Mouse (Mus musculus): ENCODE measurements around the gene Kcna2. TPM values are rescaled to one million over a fixed set of nuclear protein-coding genes. Genes with fewer than 3 reads are reported as not detected.
A peak's percentile ranks its signal among the peaks of the same experiment; 100 is the strongest.

Gene Kcna2
- polyA plus RNA-seq, 1 experiment: 73.3 TPM

- 90% methylated on average over 6 of the region's 6 CpGs for WGBS
- TF ChIP-seq CTCF (IDR thresholded peaks at IDR 0.05; ENCODE audit: borderline replicate concordance, insufficient read depth, low read depth, low read length) (no peak), POLR2A (IDR thresholded peaks at IDR 0.05; ENCODE audit: borderline replicate concordance, insufficient read depth, low read length) (no peak)
- DNase-seq: no peak
Measured at GRCm38 (mm10) chr3:107131846-107132245, 30.9 kb downstream of the Kcna2 start.

GRCm38 (mm10) chr3:107132651-107133050, 31.7 kb downstream of the Kcna2 start:
- TF ChIP-seq POLR2A (IDR thresholded peaks at IDR 0.05; ENCODE audit: borderline replicate concordance, insufficient read depth, low read length) (no peak), CTCF (IDR thresholded peaks at IDR 0.05; ENCODE audit: borderline replicate concordance, insufficient read depth, low read depth, low read length) (no peak)
- DNase-seq: no peak
- no peak overlapping the region for H3K4me3 ChIP-seq (replicated peaks; ENCODE audit: insufficient read depth, low read depth, low read length)
- H3K27me3 ChIP-seq (ENCODE audit: control insufficient read depth, insufficient read depth, low read length): no peaks in the 10 kb centered on the region
- H3K27ac ChIP-seq (ENCODE audit: insufficient read depth, low read length): no peak overlapping the region
- 93% methylated on average over 6 of the region's 6 CpGs for WGBS
- peaks cover 12% of the 10 kb centered on the region for H3K4me1 ChIP-seq (ENCODE audit: control insufficient read depth, insufficient read depth, low read length)

More at GRCm38 (mm10) chr3:107131846-107132245, 30.9 kb downstream of the Kcna2 start:
- Histone ChIP-seq H3K27me3 (ENCODE audit: control insufficient read depth, insufficient read depth, low read length) (no peaks in the 10 kb centered on the region), H3K4me1 (ENCODE audit: control insufficient read depth, insufficient read depth, low read length) (peaks cover 12% of the 10 kb centered on the region), H3K27ac (ENCODE audit: insufficient read depth, low read length) (no peak overlapping the region), H3K4me3 (replicated peaks; ENCODE audit: insufficient read depth, low read depth, low read length) (no peak overlapping the region)

GRCm38 (mm10) chr3:107134457-107134856, 33.5 kb downstream of the Kcna2 start:
- no peak overlapping the region for H3K4me3 ChIP-seq (replicated peaks; ENCODE audit: insufficient read depth, low read depth, low read length)
- peaks cover 10% of the 10 kb centered on the region for H3K4me1 ChIP-seq (ENCODE audit: control insufficient read depth, insufficient read depth, low read length)
- no peaks in the 10 kb centered on the region for H3K27me3 ChIP-seq (ENCODE audit: control insufficient read depth, insufficient read depth, low read length)
- 88% methylated on average over 3 of the region's 3 CpGs for WGBS
- DNase-seq: no peak
- no peak overlapping the region for H3K27ac ChIP-seq (ENCODE audit: insufficient read depth, low read length)
- TF ChIP-seq POLR2A (IDR thresholded peaks at IDR 0.05; ENCODE audit: borderline replicate concordance, insufficient read depth, low read length) (no peak), CTCF (IDR thresholded peaks at IDR 0.05; ENCODE audit: borderline replicate concordance, insufficient read depth, low read depth, low read length) (no peak)

DNA sequence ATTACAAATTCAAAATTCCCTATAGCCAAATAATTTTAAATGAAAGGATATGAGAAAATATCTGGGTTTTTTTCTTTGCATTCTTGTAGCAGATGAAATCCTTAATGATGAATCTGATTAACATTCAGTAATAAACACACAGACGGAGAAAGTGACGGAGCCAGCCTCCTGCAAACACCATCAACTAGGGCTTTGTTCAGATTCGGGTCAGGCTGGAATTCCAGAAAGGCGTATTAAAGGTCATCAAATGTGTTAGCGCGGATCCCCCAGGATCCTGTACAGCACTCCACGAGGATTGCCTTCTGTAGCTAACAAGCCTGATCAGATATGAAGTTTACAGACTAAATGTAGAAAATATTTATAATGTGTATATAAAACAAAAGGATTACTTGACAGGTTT, 46.2 kb downstream of the Kcna2 start:
- Histone ChIP-seq H3K27me3 (ENCODE audit: control insufficient read depth, insufficient read depth, low read length) (no peaks in the 10 kb centered on the region), H3K4me1 (ENCODE audit: control insufficient read depth, insufficient read depth, low read length) (no peaks in the 10 kb centered on the region), H3K4me3 (replicated peaks; ENCODE audit: insufficient read depth, low read depth, low read length) (no peak overlapping the region), H3K27ac (ENCODE audit: insufficient read depth, low read length) (no peak overlapping the region)
- peak in 1 of 2 experiments; percentile 2 for DNase-seq
- 86% methylated on average over 7 of the region's 7 CpGs for WGBS
- no peak for TF ChIP-seq CTCF (IDR thresholded peaks at IDR 0.05; ENCODE audit: borderline replicate concordance, insufficient read depth, low read depth, low read length)
- TF ChIP-seq POLR2A (IDR thresholded peaks at IDR 0.05; ENCODE audit: borderline replicate concordance, insufficient read depth, low read length): no peak

GRCm38 (mm10) chr3:107149006-107149405, 48.1 kb downstream of the Kcna2 start:
- H3K4me1 ChIP-seq (ENCODE audit: control insufficient read depth, insufficient read depth, low read length): peaks cover 10% of the 10 kb centered on the region; the same call in 1 of the 2 replicates
- H3K27me3 ChIP-seq (ENCODE audit: control insufficient read depth, insufficient read depth, low read length): no peaks in the 10 kb centered on the region
- H3K27ac ChIP-seq (ENCODE audit: insufficient read depth, low read length): no peak overlapping the region
- TF ChIP-seq CTCF (IDR thresholded peaks at IDR 0.05; ENCODE audit: borderline replicate concordance, insufficient read depth, low read depth, low read length): peak; percentile 39; the same call in 1 of the 2 replicates
- no peak for TF ChIP-seq POLR2A (IDR thresholded peaks at IDR 0.05; ENCODE audit: borderline replicate concordance, insufficient read depth, low read length)
- peak in 1 of 2 experiments; percentile 45 for DNase-seq
- H3K4me3 ChIP-seq (replicated peaks; ENCODE audit: insufficient read depth, low read depth, low read length): no peak overlapping the region
- 96% methylated on average over 3 of the region's 3 CpGs for WGBS

- Histone ChIP-seq H3K4me1 (ENCODE audit: control insufficient read depth, insufficient read depth, low read length) (peaks cover 21% of the 10 kb centered on the region), H3K27ac (ENCODE audit: insufficient read depth, low read length) (no peak overlapping the region), H3K4me3 (replicated peaks; ENCODE audit: insufficient read depth, low read depth, low read length) (no peak overlapping the region), H3K27me3 (ENCODE audit: control insufficient read depth, insufficient read depth, low read length) (no peaks in the 10 kb centered on the region)
- DNase-seq: peak in 1 of 2 experiments; percentile 11
- TF ChIP-seq CTCF (IDR thresholded peaks at IDR 0.05; ENCODE audit: borderline replicate concordance, insufficient read depth, low read depth, low read length) (no peak), POLR2A (IDR thresholded peaks at IDR 0.05; ENCODE audit: borderline replicate concordance, insufficient read depth, low read length) (no peak)
- 68% methylated on average over 3 of the region's 3 CpGs for WGBS
Measured at GRCm38 (mm10) chr3:107150469-107150868, 49.5 kb downstream of the Kcna2 start.

- DNase-seq: peak in 1 of 2 experiments; percentile 7
- H3K4me1 ChIP-seq (ENCODE audit: control insufficient read depth, insufficient read depth, low read length): peaks cover 21% of the 10 kb centered on the region
- 83% methylated on average over 7 of the region's 7 CpGs for WGBS
- no peak overlapping the region for H3K27ac ChIP-seq (ENCODE audit: insufficient read depth, low read length)
- no peaks in the 10 kb centered on the region for H3K27me3 ChIP-seq (ENCODE audit: control insufficient read depth, insufficient read depth, low read length)
- no peak for TF ChIP-seq POLR2A (IDR thresholded peaks at IDR 0.05; ENCODE audit: borderline replicate concordance, insufficient read depth, low read length)
- no peak for TF ChIP-seq CTCF (IDR thresholded peaks at IDR 0.05; ENCODE audit: borderline replicate concordance, insufficient read depth, low read depth, low read length)
- no peak overlapping the region for H3K4me3 ChIP-seq (replicated peaks; ENCODE audit: insufficient read depth, low read depth, low read length)
Measured at GRCm38 (mm10) chr3:107150872-107151540, 50.1 kb downstream of the Kcna2 start.
